Mouse (Mus musculus) left cerebral cortex, postnatal 14 days (tissue): ENCODE results near the gene Fndc3b. TPM values are rescaled to one million over a fixed set of nuclear protein-coding genes. Genes with fewer than 3 reads are reported as not detected.

ENCODE experiments used
- DNase-seq, 2 experiments: peaks; one replicate each; pipeline ENCODE4 v3.0.0; 2021 to 2022; ENCODE audit warnings: low spot score in 2 of 2, mixed read lengths in 1 of 2
- intact Hi-C: fragments of 180-260 bp; cut with DNase I; formaldehyde crosslinking; loops from one replicate; pipeline ENCODE4 v1.15.1; 2025
- long read RNA-seq, 2 experiments: library from polyadenylated mRNA; stranded (forward); transcript quantifications; one replicate each; pipeline ENCODE4 v2.0.0; 2021
- total RNA-seq, 2 experiments: library from RNA; stranded (reverse); gene quantifications; 2 replicates each; pipeline ENCODE4 v1.2.3; 2021

The Fndc3b gene
- total RNA-seq = 10 to 100 TPM; 23.2 to 25.2 TPM
- long read RNA-seq, experiment 1, partial matches to known transcripts = 0 of 1 reads
- long read RNA-seq, experiment 1, other reads (novel, unspliced or antisense) = 1 of 1 reads
- long read RNA-seq, experiment 2, partial matches to known transcripts = 0 of 2 reads
- long read RNA-seq, experiment 2, other reads (novel, unspliced or antisense) = 2 of 2 reads

DNA sequence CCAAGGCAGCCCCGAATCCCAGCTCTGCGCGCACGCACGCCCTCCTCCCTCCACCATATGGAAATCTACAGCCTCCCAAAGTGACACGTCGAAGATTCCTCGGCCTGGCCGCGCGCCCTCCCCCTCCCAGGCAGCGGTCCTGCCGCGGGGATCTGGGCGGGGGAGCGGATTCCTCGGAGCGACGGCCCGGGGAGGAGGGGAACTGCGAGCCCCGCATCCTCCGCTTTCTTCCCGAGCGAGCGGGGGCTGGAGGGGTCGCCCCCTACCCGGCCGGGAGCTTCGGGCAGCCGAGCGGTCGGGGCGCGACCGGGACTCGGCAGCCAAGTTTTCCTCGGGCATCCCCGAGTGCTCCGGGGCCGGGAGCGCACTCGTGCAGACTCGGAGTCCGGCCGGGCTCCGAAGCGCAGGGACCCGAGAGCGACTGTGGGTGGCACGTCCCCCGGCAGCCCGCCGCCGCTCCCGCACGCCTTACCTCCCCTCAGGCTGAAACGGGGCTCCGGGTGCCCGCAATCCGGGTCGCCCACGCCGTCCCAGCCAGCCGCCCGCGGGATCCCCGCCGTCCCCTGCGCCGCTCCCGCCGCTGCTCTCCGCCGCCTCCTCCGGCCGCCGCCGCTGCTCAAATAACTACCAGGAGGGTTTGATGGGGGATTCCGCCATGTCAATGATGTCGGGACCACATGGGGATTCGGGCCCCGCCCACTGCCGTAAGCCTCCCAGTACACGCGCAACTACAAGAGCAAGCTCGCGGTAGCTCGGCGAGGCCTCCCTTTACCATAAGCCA lies at the start of gene Fndc3b:
Gene Fndc3b, minus strand, starts transcription at position 660 of the 781 bp plus-strand sequence.
- intact Hi-C loops = loop anchor here (5.0 kb wide), 3 partner anchors 139 to 244 kb away; no protein-coding TSS in a partner anchor
- peak; percentile 95 to 96 for DNase-seq

DNA sequence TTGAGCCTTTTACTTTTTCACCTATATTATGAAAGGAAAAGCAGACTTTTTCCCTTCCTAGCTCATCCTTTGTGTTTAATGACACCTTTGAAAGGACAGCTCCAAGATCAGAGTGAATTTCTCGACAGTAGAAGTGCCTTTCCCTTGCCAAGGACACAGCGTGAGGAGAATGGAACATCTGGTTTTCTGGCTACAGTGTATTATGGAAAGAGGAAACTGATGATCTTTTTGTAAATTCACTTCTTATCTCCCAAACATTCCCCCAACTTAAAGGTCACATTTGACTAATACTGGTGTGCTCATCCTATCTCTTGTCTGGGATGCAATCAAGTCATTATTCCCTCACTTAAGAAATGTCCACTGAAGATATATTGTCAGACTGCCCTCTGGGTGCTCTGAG lies 49.2 kb upstream of the Fndc3b start:
- DNase-seq = no peak
- intact Hi-C loops = no loop called here

DNA sequence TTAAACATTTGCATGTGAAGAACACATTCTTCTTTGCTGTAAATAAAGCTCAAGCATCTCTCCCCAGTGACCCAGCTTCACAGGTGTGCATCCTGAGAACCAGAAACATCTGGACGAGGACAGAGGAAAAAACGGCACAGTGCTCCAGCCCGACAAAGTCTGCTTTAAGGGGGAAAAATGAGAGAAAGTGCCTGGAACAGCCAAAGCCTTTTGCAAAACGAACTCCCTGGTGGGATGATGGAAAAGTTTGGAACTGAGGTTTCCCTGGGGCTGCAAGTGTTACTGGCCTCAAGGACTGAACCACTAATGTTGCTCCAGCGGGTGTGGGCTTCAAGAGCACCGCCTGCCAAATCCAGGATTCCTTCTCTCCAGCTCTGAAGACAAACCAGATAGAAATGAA lies 47.9 kb upstream of the Fndc3b start:
- intact Hi-C loops = no loop called here
- DNase-seq = no peak

DNA sequence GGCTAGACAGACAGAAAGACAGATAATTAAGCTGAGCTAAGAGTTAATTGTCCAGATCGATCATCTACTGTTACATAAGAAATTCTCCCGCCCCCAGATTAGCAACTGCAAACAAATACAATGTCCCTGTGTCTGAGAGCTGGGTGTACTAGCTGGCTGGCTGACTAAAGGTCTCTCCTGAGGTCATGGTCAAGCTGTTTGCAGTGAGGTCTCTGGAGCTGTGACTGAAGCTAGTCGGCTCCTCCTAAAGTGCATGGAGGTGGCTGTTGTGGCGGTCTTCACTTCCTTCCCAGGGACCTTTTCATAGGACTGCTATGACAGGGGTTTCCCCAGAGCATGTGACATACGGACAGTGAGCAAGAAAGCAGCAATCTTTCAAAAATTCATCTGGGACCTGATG lies 40.5 kb upstream of the Fndc3b start:
- DNase-seq = no peak
- intact Hi-C loops = no loop called here

DNA sequence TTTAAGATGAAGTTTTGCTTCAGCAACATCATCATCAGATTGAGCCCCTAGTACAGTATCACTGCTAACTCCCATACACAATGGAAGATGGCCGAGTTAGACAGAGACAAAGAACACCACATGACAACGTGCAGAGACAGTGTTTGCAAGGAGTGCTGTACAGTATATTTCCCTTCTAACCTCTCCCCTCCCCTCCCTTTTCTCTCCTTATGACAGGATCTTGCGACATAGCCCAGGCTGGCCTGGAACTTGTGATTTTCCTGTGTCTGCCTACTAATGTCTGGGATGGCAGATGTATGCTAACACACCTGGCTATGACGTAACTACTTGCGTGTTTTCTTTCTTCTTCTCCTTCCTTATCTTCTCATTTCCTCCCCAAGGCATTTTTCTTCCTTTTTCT lies 40.0 kb upstream of the Fndc3b start:
- intact Hi-C loops = no loop called here
- DNase-seq = no peak

DNA sequence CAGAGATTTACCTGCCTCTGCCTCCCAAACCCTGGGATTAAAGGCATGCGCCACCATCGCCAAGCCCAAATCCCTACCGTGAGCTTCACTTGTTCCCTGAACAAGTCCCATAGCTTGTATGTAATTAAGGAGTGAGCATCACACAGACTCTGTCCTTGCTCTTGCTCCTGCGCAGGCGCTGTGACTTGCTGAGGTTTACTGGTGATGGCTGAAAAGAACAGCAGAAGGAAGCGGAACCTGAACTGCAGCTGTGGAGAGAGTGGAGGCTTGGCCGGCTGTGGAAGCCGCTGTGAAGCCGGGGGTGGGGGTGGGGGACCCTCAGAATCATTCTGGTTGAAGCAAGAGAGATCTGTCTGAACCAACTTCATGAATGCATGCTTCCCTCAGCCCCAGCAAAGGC lies 34.5 kb upstream of the Fndc3b start:
- intact Hi-C loops = no loop called here

DNA sequence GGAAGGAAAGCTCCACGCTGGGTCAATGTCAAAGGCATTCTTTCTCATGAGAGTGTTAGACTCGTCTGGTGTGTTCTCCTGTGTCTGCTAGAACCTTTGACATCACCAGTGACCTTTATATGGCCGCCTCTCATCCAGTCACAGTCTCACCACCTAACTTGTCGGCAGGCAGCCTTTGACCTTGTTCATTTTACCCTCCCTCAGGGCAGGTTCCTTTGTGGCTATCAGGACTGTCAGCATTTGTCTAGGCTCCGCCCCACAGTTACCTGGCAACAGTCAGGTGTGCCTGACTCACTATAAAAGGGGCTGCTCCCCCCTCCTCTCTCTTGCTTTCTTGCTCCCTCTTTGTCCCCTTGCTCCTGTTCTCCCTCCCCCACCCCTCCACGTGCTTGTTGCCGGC lies 33.6 kb upstream of the Fndc3b start:
- DNase-seq = no peak
- intact Hi-C loops = no loop called here

More for the DNA sequence above, 34.5 kb upstream of the Fndc3b start:
- no peak for DNase-seq

DNA sequence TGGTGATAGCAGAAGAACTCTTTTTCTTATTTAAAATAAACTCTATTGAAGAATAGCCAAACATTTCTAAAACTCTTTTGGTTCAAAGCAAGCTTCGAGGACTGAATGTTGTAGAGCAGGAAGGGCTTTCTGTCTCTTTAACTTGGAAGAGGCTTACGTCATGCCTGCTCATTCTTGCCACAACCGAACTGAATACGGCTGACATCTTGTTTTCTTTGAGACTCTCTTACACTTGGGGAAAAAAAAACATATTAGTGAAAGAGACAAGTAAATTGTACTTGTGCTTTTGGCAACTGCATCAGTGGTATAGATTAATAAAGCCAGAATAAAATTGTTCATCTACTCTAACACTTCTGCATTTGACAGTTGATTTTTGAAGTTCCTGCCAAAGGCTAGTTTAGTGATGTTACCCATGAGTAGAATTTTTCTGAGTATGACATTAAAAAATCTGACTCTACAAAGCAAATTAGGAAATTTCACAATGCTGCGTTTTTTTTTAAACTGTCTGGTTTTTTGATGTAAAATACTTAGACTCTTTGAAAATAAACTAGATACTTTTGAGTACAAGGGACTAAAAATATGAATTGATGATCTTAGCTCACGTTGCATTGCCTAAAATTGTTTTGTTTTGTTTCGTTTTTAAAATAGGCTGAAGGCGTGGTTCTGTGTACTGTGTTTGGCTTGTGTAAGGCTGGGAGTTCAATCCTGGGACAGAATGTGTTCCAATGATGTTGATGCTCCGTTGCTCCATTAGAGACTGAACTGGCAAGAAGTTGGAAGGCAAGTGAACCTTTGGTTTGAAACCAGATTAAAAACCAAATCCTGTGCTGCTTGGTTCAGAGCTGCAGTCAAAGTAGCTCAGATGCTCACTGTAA lies 32.4 kb upstream of the Fndc3b start:
- no peak for DNase-seq
- intact Hi-C loops = no loop called here

DNA sequence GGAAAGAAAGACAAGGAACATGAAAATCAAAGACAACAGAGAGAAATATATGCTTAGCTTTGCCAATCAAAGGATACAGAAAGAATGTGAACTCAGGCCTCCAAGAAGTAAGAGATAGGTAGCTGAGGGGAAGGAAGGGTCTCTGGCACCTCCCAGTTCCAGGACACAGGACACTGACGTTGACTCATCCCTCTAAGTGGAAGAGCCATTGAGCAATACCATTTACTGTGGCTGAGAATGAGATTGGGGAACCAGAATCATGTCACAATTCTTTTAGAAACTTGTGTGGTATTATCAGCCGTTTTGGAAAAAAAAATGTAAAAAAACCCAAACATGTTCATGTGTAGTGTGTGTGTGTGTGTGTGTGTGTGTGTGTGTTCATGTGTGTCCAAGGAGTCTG lies 31.0 kb upstream of the Fndc3b start:
- no peak for DNase-seq
- intact Hi-C loops = no loop called here

DNA sequence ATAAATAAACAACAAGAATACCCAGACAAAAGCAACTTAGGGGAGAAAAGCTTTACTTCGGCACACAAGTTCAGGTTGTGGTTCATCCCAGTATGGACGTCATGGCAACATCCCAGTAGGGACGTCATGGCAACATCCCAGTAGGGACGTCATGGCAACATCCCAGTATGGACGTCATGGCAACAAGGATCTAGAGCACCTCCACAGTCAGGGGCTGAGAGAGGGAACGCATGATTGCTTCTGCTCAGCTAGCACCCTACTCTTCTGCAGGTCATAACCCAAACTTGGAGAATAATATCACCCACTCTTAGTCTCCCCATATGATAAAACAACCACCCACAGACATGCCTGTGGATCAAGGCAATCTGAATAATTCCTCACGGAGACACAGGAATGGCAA lies 29.0 kb upstream of the Fndc3b start:
- peak; percentile 30 to 61 for DNase-seq
- intact Hi-C loops = no loop called here

DNA sequence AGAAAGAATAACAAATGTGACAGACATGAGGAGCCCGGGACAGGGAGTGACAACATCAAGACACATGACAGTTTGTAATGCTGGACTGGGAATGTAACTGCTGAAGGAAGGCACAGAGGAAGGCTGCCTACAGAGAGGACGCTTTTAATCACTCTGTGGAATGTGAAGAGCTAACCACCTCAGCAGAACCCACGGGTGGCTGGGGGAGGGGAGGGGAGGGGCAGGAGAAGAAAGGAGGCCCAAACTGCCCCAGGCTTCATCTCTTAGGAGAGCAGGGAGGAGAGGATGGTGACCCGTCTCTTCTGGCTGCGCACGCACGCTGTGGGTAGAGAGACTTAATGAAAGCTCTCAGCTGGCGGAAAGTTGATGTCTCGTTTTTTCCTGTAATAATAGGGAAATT lies 25.1 kb upstream of the Fndc3b start:
- intact Hi-C loops = no loop called here
- DNase-seq = no peak

DNA sequence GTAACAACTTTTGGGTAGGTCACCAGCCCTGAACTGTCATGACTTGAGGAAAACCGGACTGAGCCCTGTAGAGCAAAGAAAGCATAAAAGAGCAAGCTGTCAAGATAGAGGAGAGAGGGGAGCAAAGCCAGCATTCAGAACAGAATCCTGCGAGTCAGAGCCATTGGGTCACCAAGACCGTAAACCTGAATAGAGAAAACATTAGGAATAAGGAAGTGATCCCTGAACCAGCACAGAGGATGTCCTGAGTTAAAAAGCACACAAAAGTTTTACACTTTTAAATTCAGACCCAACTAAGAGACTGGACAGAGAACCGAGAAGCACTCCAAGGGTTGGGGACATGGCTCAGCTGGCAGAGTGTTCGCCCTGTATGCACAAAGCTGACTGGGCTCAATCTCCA lies 24.0 kb upstream of the Fndc3b start:
- DNase-seq = no peak
- intact Hi-C loops = no loop called here

DNA sequence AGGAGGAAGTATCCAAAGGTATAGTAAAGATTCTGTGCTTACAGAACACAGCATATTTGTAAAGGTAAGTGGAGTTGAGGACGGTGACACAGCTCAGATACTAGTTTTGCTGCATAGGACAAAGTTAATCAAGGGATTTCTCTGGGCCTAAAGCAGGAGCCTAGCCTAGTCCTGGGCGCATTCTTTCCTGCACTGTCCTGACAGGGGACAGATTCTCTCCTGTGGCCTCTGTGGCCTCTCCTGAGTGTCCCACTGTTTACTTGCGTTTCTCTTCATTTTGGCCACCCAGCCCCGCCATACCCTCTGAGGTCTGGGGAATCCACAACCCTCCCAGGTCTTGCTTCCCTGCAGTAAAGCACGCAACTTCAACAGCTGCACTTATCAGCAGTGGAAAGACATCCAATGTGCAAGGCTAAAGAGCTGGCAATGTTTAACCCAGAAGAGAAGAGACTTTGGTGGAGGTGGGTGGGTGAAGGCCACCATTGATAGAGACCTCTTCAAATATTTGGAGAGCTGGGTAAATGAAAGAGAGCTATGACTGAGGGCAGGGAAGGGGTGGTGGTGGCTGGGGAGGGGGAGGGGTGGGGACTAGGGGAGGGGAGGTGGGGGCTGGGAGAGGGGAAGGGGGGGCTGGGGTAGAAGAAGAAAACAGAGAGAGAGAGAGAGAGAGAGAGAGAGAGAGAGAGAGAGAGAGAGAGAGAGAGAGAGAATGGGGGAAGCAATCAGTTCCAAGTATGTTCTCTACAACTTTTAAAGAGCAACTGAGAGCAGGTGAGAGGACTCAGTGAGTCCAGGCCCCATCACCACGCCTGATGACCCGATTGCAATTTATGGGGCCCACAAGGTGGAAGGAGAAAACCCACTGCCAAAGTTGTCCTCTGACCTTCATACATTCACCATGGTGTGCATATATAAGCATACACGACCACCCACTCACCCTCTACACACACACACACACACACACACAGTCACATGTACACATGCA lies 18.0 kb upstream of the Fndc3b start:
- intact Hi-C loops = no loop called here
- no peak for DNase-seq

DNA sequence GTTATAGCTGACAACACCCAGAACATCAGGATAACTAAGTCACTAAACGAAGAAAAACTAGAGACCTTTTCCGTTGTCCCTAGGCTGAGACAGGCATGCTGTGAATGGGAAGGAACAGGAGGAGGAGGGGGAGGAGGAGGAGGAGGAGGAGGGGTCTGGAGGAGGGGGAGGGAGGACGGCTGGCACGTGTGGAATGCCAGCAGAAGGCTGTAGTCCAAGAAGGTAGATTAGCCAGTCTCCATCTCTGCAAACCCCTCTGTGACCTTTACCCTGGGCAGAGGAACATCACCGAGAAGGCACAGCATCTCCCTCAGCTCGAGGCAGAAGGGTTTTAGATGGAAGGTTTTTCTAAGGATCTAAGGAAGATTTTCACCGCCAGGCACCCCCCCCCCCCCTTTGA lies 17.1 kb upstream of the Fndc3b start:
- intact Hi-C loops = no loop called here

DNA sequence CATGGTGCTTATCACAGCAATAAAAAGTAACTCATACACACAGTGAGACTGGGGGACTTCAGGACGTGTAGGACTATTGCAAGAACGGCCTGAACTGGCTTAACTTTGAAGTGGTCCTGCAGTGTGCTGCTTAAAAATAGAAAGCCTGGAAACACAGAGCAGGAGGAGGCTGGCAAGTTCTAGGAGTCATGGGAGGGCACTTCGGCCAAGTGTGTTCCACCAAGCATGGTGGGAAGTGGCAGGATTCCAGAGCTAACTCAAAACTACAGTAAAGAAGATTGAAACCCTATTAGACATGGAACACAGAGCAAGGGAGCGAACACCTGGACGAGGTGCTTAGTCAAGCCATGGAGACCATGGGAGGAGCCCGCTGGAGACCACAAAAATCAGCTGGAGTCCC lies 14.6 kb upstream of the Fndc3b start:
- intact Hi-C loops = no loop called here
- DNase-seq = no peak

More for the DNA sequence above, 17.1 kb upstream of the Fndc3b start:
- no peak for DNase-seq

DNA sequence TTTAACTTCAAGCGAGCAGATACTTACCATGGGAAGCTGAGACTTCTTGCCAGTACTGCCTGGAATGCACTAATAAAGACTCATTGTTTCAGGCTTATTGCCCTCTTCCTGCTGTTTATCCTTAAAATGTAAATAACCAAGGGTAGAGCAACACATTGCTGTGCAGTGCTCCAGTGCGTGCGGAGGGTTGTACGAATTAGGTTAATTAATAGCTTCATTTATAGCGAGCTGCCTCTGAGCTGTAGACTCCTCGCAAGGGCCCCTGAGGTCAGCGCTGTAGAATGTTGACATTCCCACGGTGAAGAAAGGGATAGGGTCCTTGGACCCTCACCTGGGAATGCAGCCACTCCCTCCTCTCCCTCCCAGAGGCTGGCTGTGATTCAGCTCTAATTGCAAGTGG lies 13.1 kb upstream of the Fndc3b start:
- intact Hi-C loops = no loop called here
- DNase-seq = no peak

DNA sequence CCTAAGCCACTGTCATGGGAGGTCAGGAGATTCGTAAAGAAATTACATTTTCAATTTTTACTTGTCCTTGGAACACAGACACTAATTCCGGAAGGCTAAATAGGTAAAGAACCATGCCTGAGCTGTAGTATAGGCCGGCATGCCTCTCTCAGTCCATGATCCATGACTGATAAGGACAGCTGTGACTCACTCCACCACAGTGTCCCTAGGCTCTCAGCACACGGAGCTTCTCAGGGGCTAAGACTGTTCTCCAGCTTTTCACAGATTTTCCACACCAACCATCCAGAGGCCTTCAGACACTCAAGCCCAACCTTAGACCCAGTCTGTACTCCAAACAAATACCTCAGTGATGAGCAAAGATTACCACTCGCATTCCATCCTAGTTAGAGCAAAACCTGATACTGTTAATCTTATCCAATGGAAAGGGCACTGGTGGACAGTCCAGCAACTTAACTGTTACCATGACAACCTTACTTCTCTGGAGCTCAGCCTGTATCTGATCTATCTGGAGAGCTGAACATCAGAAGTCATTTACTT lies 7.8 kb upstream of the Fndc3b start:
- no peak for DNase-seq
- intact Hi-C loops = no loop called here

DNA sequence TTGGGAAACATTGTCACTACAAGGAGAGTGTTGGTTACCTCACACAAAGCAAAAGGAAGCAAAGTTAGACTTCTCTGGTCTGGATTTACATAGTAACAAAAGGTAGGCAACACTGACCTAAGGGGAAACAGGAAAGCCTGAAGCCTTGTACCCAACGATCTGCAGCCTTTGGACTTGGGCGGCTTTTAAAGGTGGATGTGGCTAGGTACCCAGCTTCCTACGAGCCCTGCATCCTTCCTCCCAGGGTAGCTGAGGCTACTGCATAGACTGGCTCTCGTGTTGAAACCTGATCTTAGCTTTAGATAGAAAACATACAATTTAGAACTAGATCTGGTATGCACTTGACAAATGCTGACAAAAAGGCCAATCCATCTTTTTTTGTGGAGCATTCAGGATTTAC lies 2.9 kb upstream of the Fndc3b start:
- no peak for DNase-seq
- intact Hi-C loops = loop anchor here (5.0 kb wide), 3 partner anchors 142 to 247 kb away; no protein-coding TSS in a partner anchor

DNA sequence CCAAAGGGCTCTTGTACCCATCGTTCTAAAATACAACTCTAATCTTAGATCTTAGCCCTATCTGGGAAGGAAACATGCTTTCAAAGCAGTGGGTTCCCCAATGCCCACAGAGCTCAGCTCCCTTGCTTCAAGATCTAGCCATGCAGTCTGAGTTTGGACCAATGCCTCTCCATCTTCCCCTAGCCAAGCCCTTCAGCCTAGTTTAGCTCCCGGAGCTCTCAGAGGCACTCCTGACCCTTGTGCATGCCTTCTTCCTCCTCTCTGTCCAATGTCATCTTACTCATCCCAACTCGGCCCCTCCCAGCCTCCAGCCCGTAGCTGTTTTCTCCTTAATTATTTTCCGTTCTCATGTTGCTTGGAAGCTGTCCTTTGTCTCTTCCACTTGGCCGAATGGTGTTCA lies 1.3 kb upstream of the Fndc3b start:
- no peak for DNase-seq
- intact Hi-C loops = loop anchor here (5.0 kb wide), 3 partner anchors 140 to 245 kb away; no protein-coding TSS in a partner anchor
